Mouse (Mus musculus): ENCODE results near the gene Fam43b.
"Not testable (repeated sequence)": the region's sequence is repeated elsewhere in the genome, so short reads cannot be mapped to it uniquely, and the experiment has no call there.

Fam43b gene

GRCm38 (mm10) chr4:138395971-138396645 lies at the start of gene Fam43b:
Gene Fam43b, minus strand, starts transcription at chr4:138396528.
- Histone ChIP-seq H3K9me3 (ENCODE audit: low read length) (no peaks in the 10 kb centered on the region), H3K4me3 (replicated peaks; ENCODE audit: low read length) (peak within 1 kb of the TSS; percentile 79), H3K36me3 (ENCODE audit: insufficient read depth, low read length) (no peaks in the 10 kb centered on the region), H3K4me1 (replicated peaks; ENCODE audit: low read depth, low read length) (peaks cover 19% of the 10 kb centered on the region), H3K27me3 (ENCODE audit: insufficient read depth, low read length) (peaks cover 86% of the 10 kb centered on the region)
- no peak for TF ChIP-seq CTCF (conservative IDR thresholded peaks at IDR 0.05; ENCODE audit: low read length)
- no peak for TF ChIP-seq NANOG (IDR thresholded peaks at IDR 0.05; ENCODE audit: borderline replicate concordance, low read length)
- TF ChIP-seq POU5F1 (IDR thresholded peaks at IDR 0.05; ENCODE audit: borderline replicate concordance, low read length), result no peak

GRCm38 (mm10) chr4:138444941-138445340 lies 48.6 kb upstream of the Fam43b start:
- H3K27me3 ChIP-seq (ENCODE audit: insufficient read depth, low read length), result no peaks in the 10 kb centered on the region
- H3K4me3 ChIP-seq (replicated peaks; ENCODE audit: low read length), result peak overlapping the region; percentile 54
- H3K36me3 ChIP-seq (ENCODE audit: insufficient read depth, low read length), result peaks cover 34% of the 10 kb centered on the region
- H3K4me1 ChIP-seq (replicated peaks; ENCODE audit: low read depth, low read length), result peaks cover 100% of the 10 kb centered on the region
- TF ChIP-seq CTCF (conservative IDR thresholded peaks at IDR 0.05; ENCODE audit: low read length) (no peak), NANOG (IDR thresholded peaks at IDR 0.05; ENCODE audit: borderline replicate concordance, low read length) (no peak), POU5F1 (IDR thresholded peaks at IDR 0.05; ENCODE audit: borderline replicate concordance, low read length) (no peak)
- no peaks in the 10 kb centered on the region for H3K9me3 ChIP-seq (ENCODE audit: low read length)

GRCm38 (mm10) chr4:138440062-138440461 lies 43.7 kb upstream of the Fam43b start:
- Histone ChIP-seq H3K27me3 (ENCODE audit: insufficient read depth, low read length) (no peaks in the 10 kb centered on the region), H3K4me3 (replicated peaks; ENCODE audit: low read length) (no peak overlapping the region)
- TF ChIP-seq POU5F1 (IDR thresholded peaks at IDR 0.05; ENCODE audit: borderline replicate concordance, low read length) (no peak), NANOG (IDR thresholded peaks at IDR 0.05; ENCODE audit: borderline replicate concordance, low read length) (no peak), CTCF (conservative IDR thresholded peaks at IDR 0.05; ENCODE audit: low read length) (no peak)

GRCm38 (mm10) chr4:138434347-138435316 lies 38.3 kb upstream of the Fam43b start, which contains the start of gene Mul1:
Gene Mul1, plus strand, starts transcription at chr4:138434671.
- Histone ChIP-seq H3K4me1 (replicated peaks; ENCODE audit: low read depth, low read length) (peaks cover 55% of the 10 kb centered on the region), H3K36me3 (ENCODE audit: insufficient read depth, low read length) (peaks cover 40% of the 10 kb centered on the region), H3K27me3 (ENCODE audit: insufficient read depth, low read length) (no peaks in the 10 kb centered on the region), H3K4me3 (replicated peaks; ENCODE audit: low read length) (peak within 1 kb of the TSS; percentile 99), H3K9me3 (ENCODE audit: low read length) (no peaks in the 10 kb centered on the region)
- TF ChIP-seq POU5F1 (IDR thresholded peaks at IDR 0.05; ENCODE audit: borderline replicate concordance, low read length), result no peak
- no peak for TF ChIP-seq CTCF (conservative IDR thresholded peaks at IDR 0.05; ENCODE audit: low read length)
- no peak for TF ChIP-seq NANOG (IDR thresholded peaks at IDR 0.05; ENCODE audit: borderline replicate concordance, low read length)

More at GRCm38 (mm10) chr4:138440062-138440461, 43.7 kb upstream of the Fam43b start:
- Histone ChIP-seq H3K36me3 (ENCODE audit: insufficient read depth, low read length) (peaks cover 77% of the 10 kb centered on the region), H3K4me1 (replicated peaks; ENCODE audit: low read depth, low read length) (peaks cover 97% of the 10 kb centered on the region), H3K9me3 (ENCODE audit: low read length) (no peaks in the 10 kb centered on the region)

GRCm38 (mm10) chr4:138431340-138431739 lies 35.0 kb upstream of the Fam43b start:
- peaks cover 30% of the 10 kb centered on the region for H3K4me1 ChIP-seq (replicated peaks; ENCODE audit: low read depth, low read length)
- peaks cover 10% of the 10 kb centered on the region for H3K27me3 ChIP-seq (ENCODE audit: insufficient read depth, low read length)
- no peaks in the 10 kb centered on the region for H3K9me3 ChIP-seq (ENCODE audit: low read length)
- H3K36me3 ChIP-seq (ENCODE audit: insufficient read depth, low read length), result peaks cover 7% of the 10 kb centered on the region
- H3K4me3 ChIP-seq (replicated peaks; ENCODE audit: low read length), result no peak overlapping the region
- TF ChIP-seq CTCF (conservative IDR thresholded peaks at IDR 0.05; ENCODE audit: low read length), result no peak
- no peak for TF ChIP-seq POU5F1 (IDR thresholded peaks at IDR 0.05; ENCODE audit: borderline replicate concordance, low read length)
- no peak for TF ChIP-seq NANOG (IDR thresholded peaks at IDR 0.05; ENCODE audit: borderline replicate concordance, low read length)

- Histone ChIP-seq H3K27me3 (ENCODE audit: insufficient read depth, low read length) (peaks cover 10% of the 10 kb centered on the region), H3K4me1 (replicated peaks; ENCODE audit: low read depth, low read length) (peaks cover 20% of the 10 kb centered on the region), H3K4me3 (replicated peaks; ENCODE audit: low read length) (no peak overlapping the region), H3K36me3 (ENCODE audit: insufficient read depth, low read length) (no peaks in the 10 kb centered on the region), H3K9me3 (ENCODE audit: low read length) (no peaks in the 10 kb centered on the region)
- TF ChIP-seq POU5F1 (IDR thresholded peaks at IDR 0.05; ENCODE audit: borderline replicate concordance, low read length) (no peak), CTCF (conservative IDR thresholded peaks at IDR 0.05; ENCODE audit: low read length) (peak; percentile 77)
These were observed 33.5 kb upstream of the Fam43b start for GRCm38 (mm10) chr4:138429778-138430177.

GRCm38 (mm10) chr4:138426778-138427705 lies 30.7 kb upstream of the Fam43b start:
- TF ChIP-seq POU5F1 (IDR thresholded peaks at IDR 0.05; ENCODE audit: borderline replicate concordance, low read length) (no peak), CTCF (conservative IDR thresholded peaks at IDR 0.05; ENCODE audit: low read length) (peak; percentile 82), NANOG (IDR thresholded peaks at IDR 0.05; ENCODE audit: borderline replicate concordance, low read length) (no peak)
- Histone ChIP-seq H3K9me3 (ENCODE audit: low read length) (peaks cover 11% of the 10 kb centered on the region), H3K36me3 (ENCODE audit: insufficient read depth, low read length) (no peaks in the 10 kb centered on the region), H3K4me1 (replicated peaks; ENCODE audit: low read depth, low read length) (peaks cover 10% of the 10 kb centered on the region), H3K27me3 (ENCODE audit: insufficient read depth, low read length) (peaks cover 12% of the 10 kb centered on the region), H3K4me3 (replicated peaks; ENCODE audit: low read length) (no peak overlapping the region)

GRCm38 (mm10) chr4:138425604-138426003 lies 29.3 kb upstream of the Fam43b start:
- not testable (repeated sequence) for H3K36me3 ChIP-seq (ENCODE audit: insufficient read depth, low read length); H3K4me3 ChIP-seq (replicated peaks; ENCODE audit: low read length)
- Histone ChIP-seq H3K9me3 (ENCODE audit: low read length) (peaks cover 11% of the 10 kb centered on the region), H3K4me1 (replicated peaks; ENCODE audit: low read depth, low read length) (peaks cover 16% of the 10 kb centered on the region), H3K27me3 (ENCODE audit: insufficient read depth, low read length) (peaks cover 21% of the 10 kb centered on the region)

Measured in E14TG2a.4 (cell line).